Mouse (Mus musculus): ENCODE data around the gene Hs3st4. TPM values are rescaled to one million over a fixed set of nuclear protein-coding genes. Genes with fewer than 3 reads are reported as not detected.

The Hs3st4 gene
- polyA plus RNA-seq, 2 experiments: not detected

DNA sequence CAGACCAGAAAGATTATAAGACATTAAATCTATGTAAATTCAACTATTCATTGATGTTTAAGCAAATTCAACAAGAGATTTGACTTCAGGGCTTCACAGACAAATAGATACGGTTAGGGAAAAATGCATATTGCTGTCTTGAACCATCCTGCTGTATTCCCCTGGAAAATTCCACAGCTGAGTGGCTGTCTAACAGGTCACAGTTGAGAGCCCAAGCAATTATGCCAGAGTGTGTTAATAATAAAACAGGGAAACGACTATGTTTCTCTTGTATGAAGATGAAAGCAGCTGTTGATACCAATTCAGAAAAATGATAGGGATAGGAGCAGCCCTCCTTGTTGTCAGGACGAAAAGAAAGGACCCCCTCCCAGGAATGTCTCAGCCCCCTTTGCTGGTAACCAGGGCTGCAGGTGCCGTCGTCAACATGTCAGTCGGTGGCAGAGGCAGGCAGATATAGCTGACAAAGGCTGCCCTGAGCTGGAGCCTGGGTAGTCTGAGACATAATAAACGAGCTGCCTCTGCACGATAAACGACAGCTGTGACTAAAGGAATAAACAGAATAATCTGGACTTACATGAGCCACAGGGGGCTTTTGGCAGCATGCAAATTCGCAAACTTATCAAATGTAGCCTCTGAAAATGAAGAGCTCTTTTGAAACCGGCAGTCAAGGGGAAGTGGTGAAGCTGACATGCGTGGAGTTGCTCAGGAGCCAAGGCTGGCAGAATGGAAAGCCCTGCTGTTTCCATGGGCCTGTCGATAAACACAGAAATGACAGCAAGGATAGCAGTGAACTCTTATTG is 364.7 kb downstream of the Hs3st4 start:
- Histone ChIP-seq H3K4me3 (ENCODE audit: insufficient read depth in 1 of 2, low read depth in 2 of 2, low read length in 2 of 2) (no peak overlapping the region), H3K9ac (replicated peaks) (no peak overlapping the region), H3K9me3 (ENCODE audit: control insufficient read depth, low read length) (no peaks in the 10 kb centered on the region), H3K4me2 (ENCODE audit: low read depth) (no peak overlapping the region), H3K36me3 (replicated peaks; ENCODE audit: control insufficient read depth, insufficient read depth, low read depth) (no peaks in the 10 kb centered on the region), H3K4me1 (replicated peaks; ENCODE audit: control insufficient read depth in 2 of 2, insufficient read depth in 2 of 2, low read length in 1 of 2) (no peaks in the 10 kb centered on the region), H3K27me3 (ENCODE audit: control insufficient read depth, insufficient read depth, low read length) (no peaks in the 10 kb centered on the region), H3K27ac (no peak overlapping the region)
- DNase-seq (ENCODE audit: low read depth in 3 of 3, low spot score in 3 of 3) (no peak), ATAC-seq (ENCODE audit: insufficient read depth) (no peak)
- WGBS (ENCODE audit: insufficient replicate concordance): 59% methylated on average over 13 of the region's 13 CpGs
- TF ChIP-seq CTCF (IDR thresholded peaks at IDR 0.05; ENCODE audit: low read depth): no peak
- TF ChIP-seq EP300 (IDR thresholded peaks at IDR 0.05; ENCODE audit: low read depth): no peak

DNA sequence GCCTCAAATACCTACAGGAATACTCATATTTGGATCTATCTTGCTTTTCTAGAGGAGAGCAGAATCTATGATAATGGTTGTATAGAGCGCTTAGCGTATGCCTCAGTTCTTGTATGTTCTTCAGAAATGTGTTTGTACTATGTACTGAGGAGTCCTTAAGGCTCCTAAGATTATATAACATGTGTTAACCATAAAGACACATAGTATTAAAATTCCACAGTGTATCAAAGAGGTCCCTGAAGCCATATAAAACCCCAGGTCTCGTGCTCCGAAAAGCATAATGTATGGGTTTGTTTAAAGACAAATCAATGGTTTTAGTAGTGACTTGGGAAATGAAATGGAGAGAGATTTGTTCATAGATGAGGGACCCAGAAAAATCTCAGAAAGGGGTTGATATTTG is 371.4 kb downstream of the Hs3st4 start:
- no peak for ATAC-seq (ENCODE audit: insufficient read depth)
- Histone ChIP-seq H3K4me2 (ENCODE audit: low read depth) (no peak overlapping the region), H3K4me3 (ENCODE audit: insufficient read depth in 1 of 2, low read depth in 2 of 2, low read length in 2 of 2) (no peak overlapping the region), H3K27me3 (ENCODE audit: control insufficient read depth, insufficient read depth, low read length) (no peaks in the 10 kb centered on the region), H3K27ac (no peak overlapping the region), H3K4me1 (replicated peaks; ENCODE audit: control insufficient read depth in 2 of 2, insufficient read depth in 2 of 2, low read length in 1 of 2) (no peaks in the 10 kb centered on the region), H3K36me3 (replicated peaks; ENCODE audit: control insufficient read depth, insufficient read depth, low read depth) (no peaks in the 10 kb centered on the region), H3K9me3 (ENCODE audit: control insufficient read depth, low read length) (no peaks in the 10 kb centered on the region), H3K9ac (replicated peaks) (no peak overlapping the region)
- 71% methylated on average over 4 of the region's 4 CpGs for WGBS (ENCODE audit: insufficient replicate concordance)
- TF ChIP-seq EP300 (IDR thresholded peaks at IDR 0.05; ENCODE audit: low read depth) (no peak), CTCF (IDR thresholded peaks at IDR 0.05; ENCODE audit: low read depth) (no peak)
- DNase-seq (ENCODE audit: low read depth in 3 of 3, low spot score in 3 of 3): no peak

- DNase-seq (ENCODE audit: low read depth in 3 of 3, low spot score in 3 of 3) (no peak), ATAC-seq (ENCODE audit: insufficient read depth) (no peak)
- no peaks in the 10 kb centered on the region for H3K4me1 ChIP-seq (replicated peaks; ENCODE audit: control insufficient read depth in 2 of 2, insufficient read depth in 2 of 2, low read length in 1 of 2)
- H3K36me3 ChIP-seq (replicated peaks; ENCODE audit: control insufficient read depth, insufficient read depth, low read depth): no peaks in the 10 kb centered on the region
- H3K27me3 ChIP-seq (ENCODE audit: control insufficient read depth, insufficient read depth, low read length): no peaks in the 10 kb centered on the region
- TF ChIP-seq EP300 (IDR thresholded peaks at IDR 0.05; ENCODE audit: low read depth) (no peak), CTCF (IDR thresholded peaks at IDR 0.05; ENCODE audit: low read depth) (no peak)
- no peak overlapping the region for H3K4me2 ChIP-seq (ENCODE audit: low read depth)
- H3K9me3 ChIP-seq (ENCODE audit: control insufficient read depth, low read length): no peaks in the 10 kb centered on the region
- no peak overlapping the region for H3K27ac ChIP-seq
- WGBS (ENCODE audit: insufficient replicate concordance): 65% methylated on average over 3 of the region's 3 CpGs
- H3K9ac ChIP-seq (replicated peaks): no peak overlapping the region
- H3K4me3 ChIP-seq (ENCODE audit: insufficient read depth in 1 of 2, low read depth in 2 of 2, low read length in 2 of 2): no peak overlapping the region
Observed at GRCm38 (mm10) chr7:124358068-124358467, 375.4 kb downstream of the Hs3st4 start.

- Histone ChIP-seq H3K4me2 (ENCODE audit: low read depth) (no peak overlapping the region), H3K27me3 (ENCODE audit: control insufficient read depth, insufficient read depth, low read length) (no peaks in the 10 kb centered on the region), H3K27ac (no peak overlapping the region), H3K36me3 (replicated peaks; ENCODE audit: control insufficient read depth, insufficient read depth, low read depth) (no peaks in the 10 kb centered on the region), H3K9me3 (ENCODE audit: control insufficient read depth, low read length) (no peaks in the 10 kb centered on the region), H3K4me3 (ENCODE audit: insufficient read depth in 1 of 2, low read depth in 2 of 2, low read length in 2 of 2) (no peak overlapping the region), H3K4me1 (replicated peaks; ENCODE audit: control insufficient read depth in 2 of 2, insufficient read depth in 2 of 2, low read length in 1 of 2) (no peaks in the 10 kb centered on the region), H3K9ac (replicated peaks) (no peak overlapping the region)
- 57% methylated on average over 4 of the region's 4 CpGs for WGBS (ENCODE audit: insufficient replicate concordance)
- no peak for DNase-seq (ENCODE audit: low read depth in 3 of 3, low spot score in 3 of 3)
- no peak for TF ChIP-seq EP300 (IDR thresholded peaks at IDR 0.05; ENCODE audit: low read depth)
- no peak for TF ChIP-seq CTCF (IDR thresholded peaks at IDR 0.05; ENCODE audit: low read depth)
- no peak for ATAC-seq (ENCODE audit: insufficient read depth)
Observed at GRCm38 (mm10) chr7:124359836-124360235, 377.2 kb downstream of the Hs3st4 start.

DNA sequence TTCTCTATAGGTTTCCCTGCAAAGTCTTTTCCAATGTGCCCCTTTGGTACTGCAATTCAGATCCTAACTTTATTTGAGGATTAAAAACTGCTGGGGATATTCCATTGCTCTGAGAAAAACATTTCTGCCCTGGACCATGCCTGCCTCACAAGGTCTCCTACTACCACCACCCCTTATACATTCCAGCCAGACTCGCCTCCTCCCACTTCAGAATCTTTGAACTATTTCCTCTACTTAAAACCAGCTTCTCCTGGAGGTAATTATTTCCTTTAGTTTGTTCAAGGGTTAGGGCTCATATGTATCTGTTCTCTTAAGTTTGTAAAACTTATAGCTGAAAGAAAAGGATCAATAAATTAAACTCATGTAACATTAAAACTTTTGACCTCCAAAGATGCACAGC is 389.6 kb downstream of the Hs3st4 start:
- DNase-seq (ENCODE audit: low read depth in 3 of 3, low spot score in 3 of 3): no peak
- Histone ChIP-seq H3K4me3 (ENCODE audit: insufficient read depth in 1 of 2, low read depth in 2 of 2, low read length in 2 of 2) (no peak overlapping the region), H3K4me2 (ENCODE audit: low read depth) (no peak overlapping the region), H3K36me3 (replicated peaks; ENCODE audit: control insufficient read depth, insufficient read depth, low read depth) (no peaks in the 10 kb centered on the region), H3K27ac (no peak overlapping the region), H3K9ac (replicated peaks) (no peak overlapping the region), H3K4me1 (replicated peaks; ENCODE audit: control insufficient read depth in 2 of 2, insufficient read depth in 2 of 2, low read length in 1 of 2) (no peaks in the 10 kb centered on the region), H3K9me3 (ENCODE audit: control insufficient read depth, low read length) (no peaks in the 10 kb centered on the region), H3K27me3 (ENCODE audit: control insufficient read depth, insufficient read depth, low read length) (no peaks in the 10 kb centered on the region)
- WGBS (ENCODE audit: insufficient replicate concordance): 45% methylated on average over 1 of the region's 1 CpGs
- TF ChIP-seq CTCF (IDR thresholded peaks at IDR 0.05; ENCODE audit: low read depth) (no peak), EP300 (IDR thresholded peaks at IDR 0.05; ENCODE audit: low read depth) (no peak)
- ATAC-seq (ENCODE audit: insufficient read depth): no peak

Data from liver, embryonic 14.5 days (tissue).